Mouse (Mus musculus) G1E-ER4 (cell line): Measurements from ENCODE around the gene Cebpe. TPM values are rescaled to one million over a fixed set of nuclear protein-coding genes. Genes with fewer than 3 reads are reported as not detected.
A peak's percentile ranks its signal among the peaks of the same experiment; 100 is the strongest.

Source experiments
- GATA1 ChIP-seq: IDR thresholded peaks from one replicate; pipeline ENCODE4 v1.8.0; 2012; ENCODE audit warnings: low read length, inconsistent platforms
- polyA plus RNA-seq: library from polyadenylated mRNA; stranded (reverse); fragments of >175 nt; gene quantifications from 2 replicates; pipeline ENCODE4 v1.2.3, GENCODE M21; 2012

Gene Cebpe
- polyA plus RNA-seq, 1 experiment, result not detected

GRCm38 (mm10) chr14:54734004-54734403 is 22.0 kb upstream of the Cebpe start:
- TF ChIP-seq GATA1, result no peak

GRCm38 (mm10) chr14:54732206-54732605 is 20.2 kb upstream of the Cebpe start:
- TF ChIP-seq GATA1, result no peak

GRCm38 (mm10) chr14:54730305-54730704 is 18.3 kb upstream of the Cebpe start:
- no peak for TF ChIP-seq GATA1

GRCm38 (mm10) chr14:54728823-54729653 is 17.1 kb upstream of the Cebpe start:
- no peak for TF ChIP-seq GATA1

GRCm38 (mm10) chr14:54727565-54727964 is 15.6 kb upstream of the Cebpe start:
- TF ChIP-seq GATA1, result no peak

- no peak for TF ChIP-seq GATA1
These were observed 12.1 kb upstream of the Cebpe start for GRCm38 (mm10) chr14:54724049-54724448.

GRCm38 (mm10) chr14:54721711-54722110 is 9.7 kb upstream of the Cebpe start:
- no peak for TF ChIP-seq GATA1

GRCm38 (mm10) chr14:54720654-54721350 is 8.8 kb upstream of the Cebpe start:
- no peak for TF ChIP-seq GATA1

GRCm38 (mm10) chr14:54720041-54720440 is 8.1 kb upstream of the Cebpe start:
- TF ChIP-seq GATA1, result no peak

GRCm38 (mm10) chr14:54715402-54715801 is 3.4 kb upstream of the Cebpe start:
- no peak for TF ChIP-seq GATA1

GRCm38 (mm10) chr14:54714617-54715081 is 2.7 kb upstream of the Cebpe start:
- no peak for TF ChIP-seq GATA1

GRCm38 (mm10) chr14:54714121-54714520 is 2.1 kb upstream of the Cebpe start:
- TF ChIP-seq GATA1, result no peak

- no peak for TF ChIP-seq GATA1
These were observed 887 bp upstream of the Cebpe start for GRCm38 (mm10) chr14:54712861-54713260.

- peak; percentile 52 for TF ChIP-seq GATA1
These were observed 2.9 kb downstream of the Cebpe start for GRCm38 (mm10) chr14:54709054-54709453.

GRCm38 (mm10) chr14:54706589-54707320 is 5.2 kb downstream of the Cebpe start:
- TF ChIP-seq GATA1, result no peak

GRCm38 (mm10) chr14:54705844-54706243 is 6.1 kb downstream of the Cebpe start:
- peak; percentile 79 for TF ChIP-seq GATA1
